Mouse (Mus musculus): ENCODE measurements around the gene Ubr7.

GRCm38 (mm10) chr12:102719552-102720315, 38.0 kb upstream of the Ubr7 start:
- TF ChIP-seq EP300 (IDR thresholded peaks at IDR 0.05; ENCODE audit: low read depth) = no peak
- TF ChIP-seq CTCF (IDR thresholded peaks at IDR 0.05; ENCODE audit: low read depth) = peak; percentile 82
